Mouse (Mus musculus) heart, postnatal 0 days (tissue): ENCODE data around the gene Ggcx. TPM values are rescaled to one million over a fixed set of nuclear protein-coding genes. Genes with fewer than 3 reads are reported as not detected.

Source experiments
- ATAC-seq: fragments of 200-750 bp; cut with Nextera tagmentation; 2 replicates; pipeline ENCODE4 v1.8.0; 2017; ENCODE audit warnings: low read depth, moderate number of reproducible peaks, moderate library complexity; ENCODE audit not compliant: insufficient read depth
- DNase-seq: peaks from one replicate; pipeline ENCODE4 v3.0.0-alpha.2; 2016; ENCODE audit warnings: low spot score
- H3K27ac ChIP-seq: fragments of 300-500 bp; sonication (generic); 2 replicates; pipeline ENCODE4 v1.5.1; 2014; ENCODE audit warnings: low read depth, mild to moderate bottlenecking
- H3K27me3 ChIP-seq: fragments of 300-500 bp; sonication (generic); 2 replicates; pipeline ENCODE4 v1.6.1; 2014; ENCODE audit warnings: low read length, mixed read lengths; ENCODE audit not compliant: control insufficient read depth, insufficient read depth
- H3K36me3 ChIP-seq: fragments of 300-500 bp; sonication (generic); replicated peaks from 2 replicates; pipeline ENCODE4 v1.6.1; 2014; ENCODE audit warnings: low read length, mixed read lengths; ENCODE audit not compliant: control insufficient read depth, insufficient read depth
- H3K4me1 ChIP-seq: fragments of 300-500 bp; sonication (generic); 2 replicates; pipeline ENCODE4 v1.6.1; 2014; ENCODE audit warnings: antibody characterized with exemption; ENCODE audit not compliant: control insufficient read depth, insufficient read depth
- H3K4me2 ChIP-seq: fragments of 300-500 bp; sonication (generic); 2 replicates; pipeline ENCODE4 v1.6.1; 2014; ENCODE audit warnings: low read depth, mild to moderate bottlenecking, low read length, moderate library complexity
- H3K4me3 ChIP-seq: fragments of 300-500 bp; sonication (generic); 2 replicates; pipeline ENCODE4 v1.5.1; 2014; ENCODE audit warnings: low read depth, low read length
- H3K9ac ChIP-seq: fragments of 300-500 bp; sonication (generic); replicated peaks from 2 replicates; pipeline ENCODE4 v1.6.1; 2014; ENCODE audit warnings: low read depth, low read length, mixed read lengths
- H3K9me3 ChIP-seq: fragments of 300-500 bp; sonication (generic); replicated peaks from 2 replicates; pipeline ENCODE4 v1.6.1; 2016; ENCODE audit warnings: low read length; ENCODE audit not compliant: control insufficient read depth
- CTCF ChIP-seq: IDR thresholded peaks from 2 replicates; pipeline ENCODE4 v1.5.1; 2016; ENCODE audit warnings: antibody characterized with exemption, control low read depth, low read depth
- EP300 ChIP-seq: IDR thresholded peaks from 2 replicates; pipeline ENCODE4 v1.6.1; 2016; ENCODE audit warnings: antibody characterized with exemption, low read depth
- WGBS: fragments of 180-500 bp; shearing (Covaris S2); extraction: QIAGEN DNeasy Blood & Tissue Kit; methylation state at CpG from one replicate; pipeline ENCODE4 v1.1.7; 2014; 5-methylcytosine and 5-hydroxymethylcytosine counted together
- polyA plus RNA-seq: library from polyadenylated mRNA; unstranded; fragments of >200 nt; fragmentation: Nextera tagmentation; extraction: Ambion mirVana; gene quantifications from 2 replicates; pipeline ENCODE4 v1.2.1, GENCODE M21; 2015
- total RNA-seq: library from RNA; depleted of rRNA; stranded (reverse); fragments of >200 nt; gene quantifications from 2 replicates; pipeline ENCODE4 v1.2.3, GENCODE M21; 2014; ENCODE audit warnings: low replicate concordance

Gene Ggcx
- total and polyA plus RNA-seq, 2 experiments from 2014 or later = 13.2 to 16.8 TPM

DNA sequence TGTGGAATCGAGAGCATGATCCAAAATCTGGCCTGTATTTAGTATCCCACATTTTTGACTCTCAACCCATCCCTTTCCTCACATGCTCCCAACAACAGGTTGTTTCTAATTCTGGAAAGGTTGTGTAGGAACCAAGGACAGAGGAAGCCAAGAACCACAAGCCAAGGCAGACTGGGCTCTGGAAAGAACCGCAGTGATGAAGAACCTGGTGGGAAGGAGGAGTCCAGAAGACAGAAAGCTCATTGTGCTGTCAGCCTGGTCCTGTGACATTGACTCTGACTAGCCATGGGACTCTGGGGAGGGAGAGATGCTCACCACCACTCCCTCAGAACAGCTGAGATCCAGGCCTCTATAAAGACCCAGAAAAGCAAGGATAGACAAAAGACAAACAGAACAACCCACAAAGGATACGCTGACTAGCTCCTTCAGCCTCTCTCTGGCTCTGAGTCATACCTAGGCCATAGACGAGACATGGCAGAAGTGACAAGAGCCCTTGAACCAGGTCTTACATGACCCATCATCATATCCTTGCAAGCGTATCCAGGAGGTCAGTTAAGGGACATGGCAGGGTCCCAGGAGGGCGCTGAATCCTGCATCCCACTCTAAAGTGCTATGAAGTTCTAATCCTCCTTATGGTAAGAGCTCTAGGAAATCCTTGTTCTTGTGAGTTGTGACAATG is 30.8 kb upstream of the Ggcx start:
- H3K9me3 ChIP-seq = no peaks in the 10 kb centered on the region
- ATAC-seq (no peak), DNase-seq (no peak)
- H3K4me2 ChIP-seq = no peak overlapping the region
- peaks cover 32% of the 10 kb centered on the region for H3K36me3 ChIP-seq
- 83% methylated on average over 6 of the region's 6 CpGs for WGBS
- 0 out of 2 replicates have a peak, but pooled peaks cover 9% of the 10 kb centered on the region for H3K4me1 ChIP-seq
- H3K4me3 ChIP-seq = no peak overlapping the region
- no peaks in the 10 kb centered on the region for H3K27me3 ChIP-seq
- no peak overlapping the region for H3K27ac ChIP-seq
- H3K9ac ChIP-seq = no peak overlapping the region
- TF ChIP-seq CTCF = no peak
- no peak for TF ChIP-seq EP300

DNA sequence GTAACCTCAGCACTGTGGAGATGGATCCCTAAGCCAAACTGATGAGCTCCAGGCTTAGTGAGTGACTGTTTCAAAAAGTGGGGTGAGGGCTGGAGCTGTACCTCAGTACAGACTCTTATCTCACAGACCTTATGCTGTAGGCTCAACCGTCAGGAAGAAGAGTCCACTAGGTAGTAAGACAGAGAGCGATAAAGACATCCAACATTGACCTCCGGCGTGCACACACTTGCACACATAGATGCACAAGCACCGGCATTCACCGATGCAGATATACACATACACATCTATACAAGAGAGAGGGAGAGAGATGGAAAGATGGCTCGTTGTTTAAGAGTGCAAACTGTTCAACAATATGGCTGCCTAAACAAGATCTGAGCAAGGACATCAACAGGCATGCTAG is 30.2 kb upstream of the Ggcx start:
- ATAC-seq = no peak
- peaks cover 32% of the 10 kb centered on the region for H3K36me3 ChIP-seq
- 89% methylated on average over 7 of the region's 7 CpGs for WGBS
- H3K9ac ChIP-seq = no peak overlapping the region
- no peak overlapping the region for H3K27ac ChIP-seq
- H3K4me3 ChIP-seq = no peak overlapping the region
- H3K4me1 ChIP-seq = peaks cover 11% of the 10 kb centered on the region
- no peaks in the 10 kb centered on the region for H3K9me3 ChIP-seq
- TF ChIP-seq EP300 (no peak), CTCF (no peak)
- no peak for DNase-seq
- H3K27me3 ChIP-seq = no peaks in the 10 kb centered on the region
- H3K4me2 ChIP-seq = no peak overlapping the region

- no peak overlapping the region for H3K9ac ChIP-seq
- TF ChIP-seq CTCF (no peak), EP300 (no peak)
- no peak overlapping the region for H3K27ac ChIP-seq
- H3K4me1 ChIP-seq = peaks cover 9% of the 10 kb centered on the region
- 56% methylated on average over 4 of the region's 4 CpGs for WGBS
- no peaks in the 10 kb centered on the region for H3K9me3 ChIP-seq
- no peak for DNase-seq
- H3K4me2 ChIP-seq = no peak overlapping the region
- no peaks in the 10 kb centered on the region for H3K27me3 ChIP-seq
- no peak overlapping the region for H3K4me3 ChIP-seq
- peaks cover 32% of the 10 kb centered on the region for H3K36me3 ChIP-seq
- ATAC-seq = no peak
These were observed 28.9 kb upstream of the Ggcx start for GRCm38 (mm10) chr6:72385258-72385657.

GRCm38 (mm10) chr6:72386561-72386960 is 27.5 kb upstream of the Ggcx start:
- Histone ChIP-seq H3K27ac (no peak overlapping the region), H3K4me1 (peaks cover 17% of the 10 kb centered on the region), H3K27me3 (no peaks in the 10 kb centered on the region), H3K4me2 (no peak overlapping the region), H3K36me3 (peaks cover 32% of the 10 kb centered on the region), H3K9me3 (no peaks in the 10 kb centered on the region), H3K9ac (no peak overlapping the region), H3K4me3 (no peak overlapping the region)
- no peak for TF ChIP-seq EP300
- no peak for TF ChIP-seq CTCF
- no peak for DNase-seq
- 85% methylated on average over 2 of the region's 2 CpGs for WGBS
- no peak for ATAC-seq

GRCm38 (mm10) chr6:72387816-72388215 is 26.3 kb upstream of the Ggcx start:
- Histone ChIP-seq H3K27me3 (no peaks in the 10 kb centered on the region), H3K36me3 (peaks cover 32% of the 10 kb centered on the region), H3K9ac (no peak overlapping the region), H3K4me2 (no peak overlapping the region), H3K9me3 (no peaks in the 10 kb centered on the region), H3K4me3 (no peak overlapping the region), H3K27ac (no peak overlapping the region), H3K4me1 (peaks cover 17% of the 10 kb centered on the region)
- no peak for DNase-seq
- 95% methylated on average over 3 of the region's 3 CpGs for WGBS
- TF ChIP-seq EP300 (no peak), CTCF (no peak)
- ATAC-seq = no peak

- H3K27me3 ChIP-seq = no peaks in the 10 kb centered on the region
- DNase-seq (no peak), ATAC-seq (no peak)
- H3K9ac ChIP-seq = no peak overlapping the region
- WGBS = 72% methylated on average over 10 of the region's 10 CpGs
- H3K36me3 ChIP-seq = peaks cover 32% of the 10 kb centered on the region
- no peak for TF ChIP-seq EP300
- TF ChIP-seq CTCF = no peak
- H3K27ac ChIP-seq = 0 out of 2 replicates have a peak overlapping the region, but pooled peaks have one; percentile 99
- H3K9me3 ChIP-seq = no peaks in the 10 kb centered on the region
- peaks cover 17% of the 10 kb centered on the region for H3K4me1 ChIP-seq
- H3K4me2 ChIP-seq = no peak overlapping the region
- H3K4me3 ChIP-seq = no peak overlapping the region
These were observed 25.8 kb upstream of the Ggcx start for GRCm38 (mm10) chr6:72388266-72388665.
